In the genomic region with DNA sequence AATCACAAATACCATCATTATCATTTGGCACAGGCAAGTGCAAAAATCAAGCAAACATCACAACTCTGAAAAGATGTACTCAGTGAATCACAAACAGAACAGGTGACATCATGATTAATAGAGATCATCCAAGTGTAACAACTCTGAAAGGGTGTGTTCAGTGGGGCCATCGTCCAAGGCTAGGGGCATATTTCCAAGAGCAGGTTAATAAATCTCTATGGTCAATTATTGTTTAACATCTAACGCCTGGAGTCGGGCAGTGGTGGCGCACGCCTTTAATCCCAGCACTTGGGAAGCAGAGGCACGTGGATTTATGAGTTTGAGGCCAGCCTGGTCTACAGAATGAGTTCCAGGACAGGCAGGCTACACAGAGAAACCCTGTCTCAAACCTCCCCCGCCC, we compare ENCODE assay signal across 8 mouse cellular contexts. TPM values are rescaled to one million over a fixed set of nuclear protein-coding genes. Genes with fewer than 3 reads are reported as not detected.
DNase-seq lines count a peak whose midpoint lies in the region; ATAC-seq and TF ChIP-seq lines count a peak whose summit lies in the region.
"Not testable (repeated sequence)": the region's sequence is repeated elsewhere in the genome, so short reads cannot be mapped to it uniquely, and the experiment has no call there.

No protein-coding gene starts in this region.

- H3K36me3 ChIP-seq in intestine, embryonic 16.5 days (ENCODE audit: control insufficient read depth, insufficient read depth, low read length); kidney, postnatal 0 days (ENCODE audit: insufficient read depth, low read length); liver, adult 2 months (ENCODE audit: control insufficient read depth, insufficient read depth, low read length): not testable (repeated sequence)

- WGBS in intestine, embryonic 16.5 days, result 53% methylated on average over 7 of the region's 7 CpGs
- WGBS in kidney, postnatal 0 days, result 46% methylated on average over 7 of the region's 7 CpGs
- WGBS in liver, adult 2 months, result 37% methylated on average over 7 of the region's 7 CpGs

- H3K4me3 ChIP-seq in intestine, embryonic 16.5 days (ENCODE audit: low read length); kidney, postnatal 0 days (replicated peaks; ENCODE audit: low read depth, low read length); liver, adult 2 months (ENCODE audit: insufficient read depth, low read depth, low read length): not testable (repeated sequence)

- TF ChIP-seq POLR2A in liver, adult 2 months (IDR thresholded peaks at IDR 0.05; ENCODE audit: extremely low read depth, insufficient read depth, low read length), result not testable (repeated sequence)

- TF ChIP-seq CTCF in kidney, postnatal 0 days (IDR thresholded peaks at IDR 0.05; ENCODE audit: low read depth); liver, adult 2 months (IDR thresholded peaks at IDR 0.05; ENCODE audit: low read depth, low read length): not testable (repeated sequence)

- peak; percentile 40 for DNase-seq in heart, adult 11 months
- peak; percentile 51 for DNase-seq in kidney, adult 18-20 months
- DNase-seq in kidney, adult 9 months, result peak; percentile 90
- DNase-seq in kidney, postnatal 0 days (ENCODE audit: low spot score), result peak; percentile 24
- DNase-seq in kidney, postnatal 25 days, result peak; percentile 57 to 71
- DNase-seq in liver, adult 2 months (ENCODE audit: extremely low read depth, low read depth, low spot score), result peak; percentile 94
- peak; percentile 21 for DNase-seq in yolk sac, embryonic 10.5 days (ENCODE audit: low spot score)

- H3K27me3 ChIP-seq in intestine, embryonic 16.5 days (replicated peaks; ENCODE audit: control insufficient read depth, insufficient read depth, low read length); kidney, postnatal 0 days (ENCODE audit: insufficient read depth, low read length); liver, adult 2 months (ENCODE audit: control insufficient read depth, insufficient read depth, low read length): not testable (repeated sequence)

- H3K9me3 ChIP-seq in intestine, embryonic 16.5 days (ENCODE audit: control insufficient read depth, low read length); kidney, postnatal 0 days (replicated peaks; ENCODE audit: low read length): not testable (repeated sequence)

- H3K79me2 ChIP-seq in liver, adult 2 months (ENCODE audit: control insufficient read depth, insufficient read depth, low read length), result not testable (repeated sequence)

- H3K4me2 ChIP-seq in intestine, embryonic 16.5 days (ENCODE audit: low read depth, low read length); kidney, postnatal 0 days (ENCODE audit: low read length): not testable (repeated sequence)

- not testable (repeated sequence) for H3K9ac ChIP-seq in intestine, embryonic 16.5 days (ENCODE audit: low read depth, low read length); kidney, postnatal 0 days (ENCODE audit: low read depth, low read length); liver, adult 2 months (ENCODE audit: low read depth, low read length)

- H3K4me1 ChIP-seq in intestine, embryonic 16.5 days (ENCODE audit: control insufficient read depth, insufficient read depth, low read length); kidney, postnatal 0 days (replicated peaks; ENCODE audit: insufficient read depth, low read length); liver, adult 2 months (ENCODE audit: control insufficient read depth, insufficient read depth, low read length): not testable (repeated sequence)

- peak; percentile 72 for ATAC-seq in intestine, embryonic 16.5 days
- ATAC-seq in kidney, postnatal 0 days (replicated peaks; ENCODE audit: low FRiP score, low read depth), result peak; percentile 82; the same call in 1 of the 2 replicates

- not testable (repeated sequence) for H3K27ac ChIP-seq in intestine, embryonic 16.5 days (ENCODE audit: low read length); kidney, postnatal 0 days; liver, adult 2 months (replicated peaks; ENCODE audit: insufficient read depth, low read depth, low read length)

RNA-seq across cellular contexts. Expression of a gene that starts 11.3 kb away (rescaled TPM):
- polyA plus RNA-seq in intestine, embryonic 16.5 days (2015; fragmentation: Nextera tagmentation; extraction: Ambion mirVana), result 24.7 and 25.7 TPM in 2 replicates
- polyA plus RNA-seq in kidney, postnatal 0 days (2015; fragmentation: Nextera tagmentation; extraction: Ambion mirVana), result 13.1 and 13.3 TPM in 2 replicates
- total RNA-seq in liver, adult 2 months (2014; rRNA removed), result 8.1 and 8.6 TPM in 2 replicates
- polyA plus RNA-seq in liver, adult 2 months (2012; rRNA removed), result 4.3 and 6.3 TPM in 2 replicates

RNA-seq across cellular contexts. Expression of a gene that starts 22.3 kb away (rescaled TPM):
- 110 and 114 TPM in 2 replicates for polyA plus RNA-seq in intestine, embryonic 16.5 days (2015; fragmentation: Nextera tagmentation; extraction: Ambion mirVana)
- polyA plus RNA-seq in kidney, postnatal 0 days (2015; fragmentation: Nextera tagmentation; extraction: Ambion mirVana), result 115 and 119 TPM in 2 replicates
- 43.6 and 51.7 TPM in 2 replicates for total RNA-seq in liver, adult 2 months (2014; rRNA removed)
- polyA plus RNA-seq in liver, adult 2 months (2012; rRNA removed), result 152 and 210 TPM in 2 replicates

Comparison
In these comparisons a context has a peak if more than half of its experiments do, and no peak if none do; other contexts are left out.
1. DNase-seq: peak in every context shown above with its lines; median percentile 94 in liver, adult 2 months; 90 in kidney, adult 9 months; 64 in kidney, postnatal 25 days; 51 in kidney, adult 18-20 months; 40 in heart, adult 11 months; 24 in kidney, postnatal 0 days; 21 in yolk sac, embryonic 10.5 days.